Mouse (Mus musculus) ovary, adult 18-20 months (tissue): ENCODE results near the gene Fstl4.
"Not testable (repeated sequence)": the region's sequence is repeated elsewhere in the genome, so short reads cannot be mapped to it uniquely, and the experiment has no call there.

Source experiments
- DNase-seq: peaks from one replicate; pipeline ENCODE4 v3.0.0; 2022; ENCODE audit warnings: low spot score, mixed read lengths

The Fstl4 gene

DNA sequence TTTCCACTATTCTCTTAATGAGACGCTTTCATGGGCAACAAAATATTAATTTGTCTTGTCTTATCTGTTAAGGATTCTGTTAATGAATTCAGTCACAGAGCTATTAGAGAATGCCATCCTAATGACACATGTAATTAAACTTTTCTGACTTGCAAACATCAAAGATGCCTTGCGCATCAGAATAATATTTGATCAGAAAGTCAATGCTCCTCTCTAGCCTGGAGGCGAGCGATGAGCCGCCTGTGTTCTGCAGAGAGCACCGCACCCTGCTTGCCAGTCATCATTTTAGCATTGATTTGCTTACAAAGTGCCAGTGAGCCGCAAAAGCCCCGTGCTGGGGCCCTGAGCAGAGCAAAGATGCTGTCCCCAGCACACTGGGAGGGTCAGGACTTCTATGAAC, 372.9 kb downstream of the Fstl4 start:
- no peak for DNase-seq

DNA sequence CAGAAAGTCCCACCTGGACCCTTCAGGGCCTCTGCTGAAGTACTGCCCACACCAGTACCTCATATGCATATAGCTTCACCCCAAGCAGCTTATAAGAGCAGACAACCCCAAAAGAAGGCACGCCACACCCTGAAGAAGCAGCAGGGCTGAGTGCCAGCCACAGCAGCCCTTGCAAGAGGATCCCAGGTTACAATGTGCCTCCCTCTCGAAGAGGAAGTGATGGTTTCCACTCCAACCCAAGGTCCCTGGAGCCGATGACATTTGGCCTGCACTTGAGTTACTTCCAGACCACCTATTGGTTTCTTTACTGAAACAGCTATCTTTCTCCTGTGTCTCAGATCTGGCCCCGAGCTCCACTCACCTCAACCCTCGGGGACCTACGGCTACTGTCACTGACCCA, 373.8 kb downstream of the Fstl4 start:
- DNase-seq, result no peak

DNA sequence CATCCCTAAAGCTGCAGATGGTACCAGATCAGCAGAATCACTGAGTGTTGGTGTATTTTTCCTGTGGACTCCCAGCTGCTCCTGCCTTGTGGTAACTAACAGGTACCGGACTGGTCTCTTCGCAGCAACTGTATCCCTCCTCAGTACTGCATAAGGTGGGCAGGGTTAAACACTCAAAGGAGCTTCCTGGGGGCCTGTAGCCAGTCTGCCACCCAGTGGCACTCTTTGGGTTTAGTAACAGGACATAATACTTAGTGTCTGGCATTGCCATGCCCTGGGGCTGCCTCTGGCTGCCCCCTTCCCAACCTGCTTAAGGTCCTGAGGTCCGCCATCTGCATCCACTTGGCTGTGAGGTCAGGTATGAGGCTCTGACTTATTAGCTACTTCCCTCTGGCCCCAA, 375.2 kb downstream of the Fstl4 start:
- DNase-seq, result no peak

DNA sequence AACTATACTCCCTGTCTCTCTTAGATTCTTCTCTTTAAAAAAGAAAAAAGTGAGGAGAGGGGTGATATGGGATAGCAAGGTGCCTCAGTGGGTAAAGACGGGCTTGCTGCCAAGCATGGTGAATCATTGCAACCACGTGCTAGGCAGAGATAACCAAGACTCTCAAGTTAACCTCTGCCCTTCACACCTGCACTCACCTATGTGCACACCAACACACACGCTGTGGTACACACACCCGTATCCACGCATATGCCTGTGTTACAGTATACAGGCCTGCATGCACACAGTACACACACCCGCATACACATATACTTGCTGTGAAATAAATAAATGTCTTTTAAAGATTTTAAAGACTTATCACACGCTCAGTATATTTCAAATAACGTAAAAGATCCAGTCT, 375.8 kb downstream of the Fstl4 start:
- no peak for DNase-seq

DNA sequence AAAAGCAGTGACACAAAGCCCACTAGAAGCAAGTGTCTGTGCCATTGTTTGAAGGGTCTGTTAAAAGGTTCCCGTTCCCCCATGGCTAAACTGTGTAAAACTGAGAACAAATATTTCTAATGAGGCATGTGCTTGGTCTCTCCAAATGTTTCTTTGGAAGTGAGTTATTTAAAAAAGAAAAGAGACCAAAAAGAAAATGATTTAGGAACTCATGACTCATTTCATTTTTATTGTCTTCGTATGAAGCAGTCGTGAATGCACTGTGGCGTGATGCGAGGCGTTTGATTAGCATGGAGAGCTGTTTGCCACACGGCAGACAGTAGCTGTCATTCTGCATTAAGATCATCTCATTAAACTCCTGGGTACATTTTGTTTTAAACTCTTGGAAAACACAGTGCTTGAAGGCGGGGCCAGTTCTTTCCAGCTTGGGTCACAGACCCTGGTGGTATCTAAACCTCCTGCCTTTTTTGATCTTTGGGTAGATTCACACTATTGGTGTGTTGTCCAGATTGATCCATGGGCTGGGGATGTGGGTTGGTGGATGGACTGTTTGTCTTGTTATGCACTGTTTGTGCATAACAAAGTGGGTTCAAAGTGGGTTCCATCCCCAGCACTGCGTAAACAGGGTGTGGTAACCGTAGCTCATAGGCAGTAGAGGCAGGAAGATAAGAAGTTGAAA, 376.4 kb downstream of the Fstl4 start:
- DNase-seq, result no peak

DNA sequence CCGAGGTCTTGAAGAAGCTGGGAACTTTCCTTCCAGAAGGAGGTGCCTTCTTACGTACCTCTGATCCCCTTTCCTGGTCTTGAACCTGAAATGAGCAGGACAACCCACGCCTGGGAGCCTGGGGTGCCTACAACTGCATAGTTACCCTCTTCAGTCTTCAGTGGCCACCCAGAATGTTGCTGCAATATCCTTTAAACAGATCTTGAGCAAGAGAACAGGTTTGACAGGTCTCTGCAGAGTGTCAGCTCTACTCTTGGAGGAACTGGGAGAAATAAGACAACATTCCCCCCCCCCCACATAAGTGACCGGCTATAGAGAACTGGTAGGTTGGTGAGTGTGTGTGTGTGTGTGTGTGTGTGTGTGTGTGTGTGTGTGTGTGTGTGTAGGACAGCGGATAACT, 379.1 kb downstream of the Fstl4 start:
- no peak for DNase-seq

GRCm38 (mm10) chr11:53144506-53144905, 380.1 kb downstream of the Fstl4 start:
- no peak for DNase-seq

DNA sequence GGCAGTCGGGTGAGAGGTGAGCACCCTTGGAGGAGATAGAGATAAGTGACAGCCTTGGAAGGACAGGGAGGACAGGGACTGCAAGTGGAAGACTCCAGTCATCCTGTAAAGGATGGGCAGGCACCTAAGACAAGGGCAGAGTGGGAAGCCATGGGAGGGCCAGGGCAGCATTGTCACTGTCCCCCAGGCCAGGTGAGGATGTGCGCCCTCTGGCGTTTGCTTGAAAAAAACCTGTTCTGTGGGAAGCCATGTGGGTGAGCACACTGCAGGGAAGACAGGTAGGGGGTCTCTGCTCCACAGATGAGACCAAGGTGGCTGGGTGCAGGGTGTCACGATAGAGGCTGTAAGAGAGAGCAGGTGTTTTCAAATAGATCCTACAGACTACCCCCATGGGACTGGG, 381.9 kb downstream of the Fstl4 start:
- no peak for DNase-seq

GRCm38 (mm10) chr11:53156463-53156862, 392.0 kb downstream of the Fstl4 start:
- no peak for DNase-seq

DNA sequence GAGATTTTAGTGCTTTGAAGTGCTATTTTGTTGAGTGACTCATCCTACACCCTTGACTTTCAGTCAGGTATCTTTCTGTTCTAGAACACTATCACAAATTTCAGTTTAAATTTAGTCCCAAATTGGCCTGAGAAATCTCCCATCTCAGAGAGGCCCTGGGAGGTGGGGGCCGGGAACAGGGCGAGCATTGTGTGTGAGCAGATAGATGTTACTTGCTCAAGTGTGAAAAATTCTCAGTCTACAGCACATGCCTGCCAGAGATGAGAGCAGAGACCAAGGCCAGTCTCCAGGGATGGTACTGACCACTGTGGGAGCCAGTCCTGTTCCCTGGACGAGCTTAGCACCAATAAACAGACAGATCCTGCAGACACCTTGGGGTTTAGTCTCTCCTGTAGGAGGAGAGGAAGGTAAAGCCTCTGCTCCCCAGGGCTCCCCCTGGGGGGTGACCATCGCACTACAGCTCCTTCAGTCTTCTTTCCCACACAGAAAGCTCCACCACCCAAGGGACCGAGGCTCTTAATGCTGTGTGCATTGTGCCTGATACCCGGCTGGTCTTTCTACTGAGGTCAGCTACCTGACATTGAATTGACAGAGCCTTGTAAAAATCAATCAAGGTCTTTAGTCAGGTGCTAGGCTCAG, 393.3 kb downstream of the Fstl4 start:
- no peak for DNase-seq

GRCm38 (mm10) chr11:53162385-53162784, 398.0 kb downstream of the Fstl4 start:
- no peak for DNase-seq

- no peak for DNase-seq
Measured at GRCm38 (mm10) chr11:53166478-53166877, 402.0 kb downstream of the Fstl4 start.

DNA sequence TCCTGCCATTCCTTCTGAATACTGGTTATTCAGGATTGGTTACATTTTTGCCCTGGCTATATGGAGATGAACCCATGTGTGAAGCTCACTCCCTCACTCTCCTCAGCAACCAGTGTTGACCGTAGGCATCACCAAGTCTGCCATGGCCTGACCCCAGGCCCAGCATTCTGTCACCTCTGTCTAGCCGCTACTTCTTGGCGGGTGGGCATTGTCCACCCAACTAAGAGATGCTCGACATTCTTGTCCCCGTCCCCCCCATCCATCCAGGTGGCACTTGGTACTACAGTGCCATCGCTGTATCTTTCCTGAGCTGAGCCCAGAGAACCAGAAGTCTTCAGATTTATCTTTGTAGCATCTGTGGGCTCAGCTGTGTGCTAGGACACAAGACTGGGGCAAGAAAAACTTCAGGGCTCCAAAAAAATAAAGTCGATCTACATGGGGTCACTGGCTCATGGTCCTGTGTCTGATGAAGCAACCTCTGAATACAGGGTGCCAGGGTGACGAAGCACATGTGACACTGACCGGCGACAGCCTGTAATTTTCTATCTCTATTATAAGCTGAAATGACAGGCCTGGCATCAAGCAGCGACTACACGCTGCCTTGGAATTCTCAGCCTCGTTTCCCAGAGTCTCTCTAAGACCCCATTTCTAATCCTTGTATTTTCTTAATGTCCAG, 417.9 kb downstream of the Fstl4 start:
- no peak for DNase-seq

DNA sequence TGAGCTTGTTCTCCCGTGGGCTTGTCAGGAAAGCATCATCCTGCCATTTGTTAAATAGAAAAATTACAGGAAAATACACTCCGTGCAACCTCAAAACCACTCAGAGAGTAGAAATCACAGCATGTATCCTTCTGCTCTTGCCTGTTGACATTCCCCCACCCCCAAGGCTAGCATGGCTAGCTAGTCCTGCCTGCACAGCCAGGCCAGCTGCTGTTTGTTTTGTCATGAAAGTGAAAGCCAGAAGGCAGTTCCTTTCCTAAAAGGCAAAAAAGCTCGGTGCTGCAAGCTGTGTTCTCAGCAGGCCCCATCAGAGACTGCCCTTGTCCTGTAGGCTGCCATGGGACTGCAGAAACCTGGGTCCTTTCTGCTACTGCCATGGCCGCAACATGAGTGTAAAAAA, 418.4 kb downstream of the Fstl4 start:
- no peak for DNase-seq

DNA sequence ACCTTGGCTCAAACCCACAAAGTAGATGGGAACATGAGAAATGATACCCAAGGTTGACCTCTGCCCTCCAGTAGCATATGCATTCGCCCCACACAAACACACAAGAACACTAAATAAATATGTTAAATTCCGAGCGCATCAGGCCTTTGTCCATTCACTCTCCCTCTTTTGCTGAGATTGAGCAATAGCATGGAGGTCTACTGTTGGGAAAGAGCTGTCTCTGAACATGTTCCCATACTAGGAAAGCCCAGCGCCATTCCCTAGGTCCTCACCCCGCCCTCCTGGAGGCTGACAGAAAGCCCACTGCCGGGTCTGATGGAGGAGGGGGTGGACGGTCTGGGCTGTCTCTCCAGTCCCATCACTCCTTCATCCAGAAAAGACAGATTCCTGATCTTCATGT, 419.6 kb downstream of the Fstl4 start:
- DNase-seq, result no peak

DNA sequence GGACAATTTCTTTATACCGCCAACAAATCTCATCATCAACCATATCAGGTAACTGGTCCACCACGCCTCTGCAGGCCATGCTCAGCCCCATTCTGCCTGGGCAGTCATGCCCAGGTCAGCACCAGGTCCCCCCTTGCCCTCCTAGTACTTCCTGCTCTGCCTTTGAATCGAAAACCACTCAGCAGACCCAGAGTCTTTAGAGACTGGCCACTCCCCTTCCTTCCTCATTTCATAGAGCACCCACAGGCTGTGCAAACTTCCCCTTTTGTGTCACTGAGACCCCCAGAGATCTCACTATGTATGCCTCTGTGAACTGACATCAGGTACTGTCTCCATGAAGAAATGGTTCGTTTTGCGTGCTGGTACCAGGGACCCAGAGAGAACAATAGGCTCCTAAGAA, 420.3 kb downstream of the Fstl4 start:
- DNase-seq, result no peak

- DNase-seq, result no peak
Measured at GRCm38 (mm10) chr11:53187427-53188140, 423.1 kb downstream of the Fstl4 start.

DNA sequence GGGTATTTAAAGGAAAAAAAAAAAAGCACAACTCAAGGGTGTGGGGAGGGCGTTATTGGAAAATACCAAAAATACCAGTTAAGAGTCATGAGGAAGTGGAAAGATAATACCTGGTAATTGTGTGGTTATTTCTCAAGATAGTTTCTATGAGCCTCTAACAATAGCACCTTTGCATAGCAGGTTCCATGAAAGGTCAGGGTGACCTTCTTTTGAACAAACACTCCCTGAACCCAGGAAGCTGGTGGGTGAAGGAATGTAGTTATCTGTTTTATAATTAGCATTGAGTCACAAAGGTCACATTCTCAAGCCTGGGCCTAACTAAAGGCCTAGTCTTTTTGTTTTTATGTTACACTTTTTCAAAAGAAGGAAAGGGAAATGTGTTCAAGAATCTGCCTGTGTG, 432.1 kb downstream of the Fstl4 start:
- DNase-seq, result not testable (repeated sequence)

DNA sequence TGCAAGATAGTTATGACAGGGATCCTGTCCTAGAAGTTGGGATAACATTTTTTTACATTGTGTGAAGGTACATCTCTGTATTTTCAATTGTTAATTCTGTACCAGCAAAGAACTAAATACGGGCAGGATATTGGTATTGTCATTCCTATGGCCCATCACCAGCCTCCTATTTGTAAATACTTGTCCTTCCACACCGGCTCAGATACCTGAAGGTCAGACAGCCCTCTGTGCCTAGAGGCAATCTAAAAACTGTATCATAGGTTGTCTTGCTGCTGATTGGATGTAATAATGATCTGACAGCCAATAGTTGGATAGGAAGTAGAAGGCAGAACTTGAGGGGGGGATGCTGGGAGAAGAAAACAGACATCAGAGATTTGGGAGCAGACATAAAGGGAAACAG, 432.7 kb downstream of the Fstl4 start:
- no peak for DNase-seq

- DNase-seq, result no peak
Measured at GRCm38 (mm10) chr11:53202459-53203250, 438.2 kb downstream of the Fstl4 start.

DNA sequence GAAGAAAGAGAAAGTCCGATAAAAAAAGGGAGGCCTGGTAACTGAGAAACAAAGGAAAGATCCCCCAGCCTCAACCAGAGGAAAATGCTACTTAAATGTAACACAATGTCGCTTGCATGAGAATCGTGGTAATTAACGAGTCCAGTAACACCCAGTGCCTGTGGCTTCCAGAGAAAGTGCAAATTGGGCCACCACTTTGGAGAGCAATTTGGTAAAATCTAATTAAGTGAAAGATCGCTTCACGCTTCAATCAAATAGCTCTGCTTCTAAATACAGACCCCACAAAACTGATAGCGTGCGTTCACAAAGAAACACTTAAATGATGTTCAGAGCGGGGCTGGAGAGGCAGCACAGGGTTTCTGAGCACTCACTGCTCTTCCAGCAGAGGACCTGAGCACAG, 446.4 kb downstream of the Fstl4 start:
- no peak for DNase-seq

- DNase-seq, result no peak
Measured at GRCm38 (mm10) chr11:53229011-53229410, 464.6 kb downstream of the Fstl4 start.
